Mouse (Mus musculus) hindbrain, postnatal 0 days (tissue): ENCODE data around the gene Cenpi. TPM values are rescaled to one million over a fixed set of nuclear protein-coding genes. Genes with fewer than 3 reads are reported as not detected.
A peak's percentile ranks its signal among the peaks of the same experiment; 100 is the strongest.

Source experiments
- ATAC-seq: fragments of 200-750 bp; cut with Nextera tagmentation; 2 replicates; pipeline ENCODE4 v1.8.0; 2017; ENCODE audit warnings: mild to moderate bottlenecking, moderate TSS enrichment, moderate library complexity
- DNase-seq: peaks from one replicate; pipeline ENCODE4 v3.0.0-alpha.2; 2015; ENCODE audit warnings: low spot score
- H3K27ac ChIP-seq: fragments of 300-500 bp; sonication (generic); 2 replicates; pipeline ENCODE4 v1.5.1; 2014; ENCODE audit warnings: mild to moderate bottlenecking
- H3K27me3 ChIP-seq: fragments of 300-500 bp; sonication (generic); 2 replicates; pipeline ENCODE4 v1.6.1; 2014; ENCODE audit warnings: low read length, mixed read lengths; ENCODE audit not compliant: insufficient read depth
- H3K36me3 ChIP-seq: fragments of 300-500 bp; sonication (generic); 2 replicates; pipeline ENCODE4 v1.6.1; 2014; ENCODE audit warnings: low read length, mixed read lengths; ENCODE audit not compliant: insufficient read depth
- H3K4me1 ChIP-seq: fragments of 300-500 bp; sonication (generic); 2 replicates; pipeline ENCODE4 v1.6.1; 2014; ENCODE audit warnings: antibody characterized with exemption, low read length, mixed read lengths; ENCODE audit not compliant: insufficient read depth
- H3K4me2 ChIP-seq: fragments of 300-500 bp; sonication (generic); 2 replicates; pipeline ENCODE4 v1.6.1; 2014; ENCODE audit warnings: low read depth, mild to moderate bottlenecking, low read length, moderate library complexity, mixed read lengths
- H3K4me3 ChIP-seq: fragments of 300-500 bp; sonication (generic); 2 replicates; pipeline ENCODE4 v1.5.1; 2014; ENCODE audit warnings: low read length
- H3K9ac ChIP-seq: fragments of 300-500 bp; sonication (generic); replicated peaks from 2 replicates; pipeline ENCODE4 v1.6.1; 2014; ENCODE audit warnings: mild to moderate bottlenecking, low read length, moderate library complexity, mixed read lengths
- H3K9me3 ChIP-seq: fragments of 300-500 bp; sonication (generic); 2 replicates; pipeline ENCODE4 v1.6.1; 2016; ENCODE audit warnings: low read length, mixed read lengths
- CTCF ChIP-seq: IDR thresholded peaks from 2 replicates; pipeline ENCODE4 v1.5.1; 2016; ENCODE audit warnings: antibody characterized with exemption, control low read depth, low read depth
- WGBS: fragments of 180-500 bp; shearing (Covaris S2); extraction: QIAGEN DNeasy Blood & Tissue Kit; methylation state at CpG from one replicate; pipeline ENCODE4 v1.1.7; 2014; 5-methylcytosine and 5-hydroxymethylcytosine counted together
- polyA plus RNA-seq: library from polyadenylated mRNA; unstranded; fragments of >200 nt; fragmentation: Nextera tagmentation; extraction: Ambion mirVana; gene quantifications from 2 replicates; pipeline ENCODE4 v1.2.1, GENCODE M21; 2015
- total RNA-seq: library from RNA; depleted of rRNA; stranded (reverse); fragments of >200 nt; gene quantifications from 2 replicates; pipeline ENCODE4 v1.2.3, GENCODE M21; 2014; rRNA removed

Cenpi gene
- total and polyA plus RNA-seq, 2 experiments from 2014 or later, result 4.7 to 6.7 TPM

DNA sequence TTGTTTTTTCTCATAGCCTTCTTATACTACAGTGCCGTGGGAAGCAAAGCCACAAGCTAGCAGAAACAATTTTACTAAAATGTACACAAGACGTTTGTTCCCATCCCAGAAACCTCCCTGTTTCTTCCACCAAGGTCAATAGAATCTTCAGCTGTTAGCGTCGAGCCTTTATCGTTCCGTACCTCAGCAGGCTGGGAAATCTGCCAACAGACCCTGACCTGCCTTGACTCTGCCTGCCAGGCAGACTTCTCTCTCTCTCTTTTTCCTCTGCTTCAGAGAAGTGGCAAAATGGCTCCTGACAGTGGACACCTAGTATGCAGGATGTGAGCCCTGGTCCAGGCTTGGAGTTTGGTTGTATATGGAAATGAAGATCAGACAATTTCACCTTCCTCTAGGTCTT, 77.0 kb downstream of the Cenpi start:
- no peak for ATAC-seq
- no peak for TF ChIP-seq CTCF

DNA sequence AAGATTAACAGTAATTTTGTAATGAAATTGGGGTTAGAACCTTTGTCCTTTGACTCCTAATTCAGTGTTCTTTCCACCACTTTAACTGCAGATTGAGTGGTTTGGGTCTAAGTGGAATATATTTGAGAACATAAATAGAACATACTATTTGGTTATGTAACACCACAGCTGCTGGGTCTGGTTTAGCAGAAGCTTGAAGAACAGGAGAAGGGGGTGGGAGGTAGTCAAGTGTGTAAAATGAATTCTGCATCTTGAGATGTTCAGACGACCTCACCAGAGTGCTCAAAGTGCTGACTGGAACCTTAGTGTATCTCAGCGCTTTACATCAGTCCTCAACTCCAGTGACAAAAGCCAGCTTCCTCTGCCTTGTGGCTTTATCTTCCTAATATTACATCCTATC, 91.1 kb downstream of the Cenpi start:
- Histone ChIP-seq H3K4me3 (no peak overlapping the region), H3K27me3 (no peaks in the 10 kb centered on the region), H3K9me3 (no peaks in the 10 kb centered on the region), H3K27ac (no peak overlapping the region), H3K4me1 (no peaks in the 10 kb centered on the region), H3K4me2 (no peak overlapping the region), H3K36me3 (no peaks in the 10 kb centered on the region), H3K9ac (no peak overlapping the region)
- ATAC-seq, result no peak
- TF ChIP-seq CTCF, result no peak
- no peak for DNase-seq
- 62% methylated on average over 2 of the region's 2 CpGs for WGBS

More for the DNA sequence above, 77.0 kb downstream of the Cenpi start:
- no peak overlapping the region for H3K27ac ChIP-seq
- 66% methylated on average over 6 of the region's 6 CpGs for WGBS
- H3K4me2 ChIP-seq, result no peak overlapping the region
- no peaks in the 10 kb centered on the region for H3K27me3 ChIP-seq
- H3K4me1 ChIP-seq, result no peaks in the 10 kb centered on the region
- H3K9ac ChIP-seq, result no peak overlapping the region
- DNase-seq, result no peak
- no peaks in the 10 kb centered on the region for H3K36me3 ChIP-seq
- no peaks in the 10 kb centered on the region for H3K9me3 ChIP-seq
- H3K4me3 ChIP-seq, result no peak overlapping the region

DNA sequence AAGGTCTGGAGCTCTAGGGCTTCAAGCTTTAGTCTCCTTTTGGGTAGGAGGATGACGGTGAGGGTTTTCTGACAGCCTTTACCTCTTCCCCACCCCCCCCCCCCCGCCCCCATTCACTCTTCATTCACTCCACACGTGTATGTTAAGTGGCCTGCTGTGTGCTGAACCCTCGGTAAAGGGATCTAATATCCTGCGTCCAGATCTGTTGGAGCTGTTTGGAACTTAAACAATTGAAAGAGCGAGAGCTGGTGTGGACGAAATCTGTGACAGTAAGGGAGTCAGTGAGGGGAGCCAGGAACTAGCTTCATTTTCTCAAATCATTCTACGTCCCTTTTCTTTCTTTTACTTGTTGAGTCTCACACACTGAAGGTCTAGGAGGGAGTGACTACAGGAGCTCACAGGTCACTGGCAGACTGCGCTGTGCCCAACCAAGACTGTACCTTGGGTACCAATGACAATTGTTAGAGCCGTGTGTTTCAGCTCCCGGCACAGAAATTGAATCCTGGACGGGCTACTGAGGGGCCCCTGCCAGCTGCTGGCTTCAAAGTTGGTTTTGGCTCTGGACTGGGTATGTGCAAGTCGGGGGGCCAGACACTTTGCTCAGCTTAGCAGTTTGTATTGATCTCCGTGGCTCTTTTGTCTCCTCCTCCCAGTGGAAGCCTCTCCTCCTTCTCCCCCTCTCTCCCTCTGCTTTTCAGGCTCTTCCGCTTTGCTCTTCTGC, 96.1 kb downstream of the Cenpi start, which contains the start of gene Drp2:
TSS of gene Drp2 (plus strand) at position 689 of the 721 bp plus-strand sequence.
- Histone ChIP-seq H3K27ac (peak within 1 kb of the TSS; percentile 71), H3K4me1 (no peaks in the 10 kb centered on the region), H3K9me3 (no peaks in the 10 kb centered on the region), H3K9ac (peak within 1 kb of the TSS; percentile 44), H3K27me3 (no peaks in the 10 kb centered on the region), H3K4me3 (peak within 1 kb of the TSS; percentile 34), H3K4me2 (peak within 1 kb of the TSS; percentile 55), H3K36me3 (no peaks in the 10 kb centered on the region)
- no peak for TF ChIP-seq CTCF
- peak; percentile 45 for DNase-seq
- WGBS, result 30% methylated on average over 15 of the region's 15 CpGs
- peak; percentile 83 for ATAC-seq

DNA sequence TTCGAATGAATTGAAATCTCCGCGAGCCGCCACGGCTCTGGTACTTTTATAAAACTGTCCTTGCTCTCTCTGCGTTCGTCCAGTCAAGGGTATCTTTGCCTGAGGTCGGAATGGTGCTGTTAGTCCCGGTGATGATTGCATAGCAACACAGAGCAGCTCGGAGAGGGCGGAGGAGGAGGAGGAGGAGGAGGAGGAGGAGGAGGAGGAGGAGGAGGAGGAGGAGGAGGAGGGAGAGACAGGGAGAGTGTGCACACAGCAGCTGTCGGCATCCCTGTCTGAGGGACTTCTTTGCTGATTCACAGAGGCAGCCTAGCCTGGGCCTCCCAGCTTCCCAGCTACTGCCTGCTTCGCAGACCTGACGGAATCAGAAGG, 96.7 kb downstream of the Cenpi start:
- H3K4me2 ChIP-seq, result peak overlapping the region; percentile 55
- H3K4me1 ChIP-seq, result no peaks in the 10 kb centered on the region
- ATAC-seq (peak; percentile 65), DNase-seq (no peak)
- H3K4me3 ChIP-seq, result peak overlapping the region; percentile 34
- peak overlapping the region; percentile 44 for H3K9ac ChIP-seq
- no peaks in the 10 kb centered on the region for H3K36me3 ChIP-seq
- WGBS, result 33% methylated on average over 12 of the region's 14 CpGs
- H3K9me3 ChIP-seq, result no peaks in the 10 kb centered on the region
- no peaks in the 10 kb centered on the region for H3K27me3 ChIP-seq
- H3K27ac ChIP-seq, result peak overlapping the region; percentile 71
- no peak for TF ChIP-seq CTCF

DNA sequence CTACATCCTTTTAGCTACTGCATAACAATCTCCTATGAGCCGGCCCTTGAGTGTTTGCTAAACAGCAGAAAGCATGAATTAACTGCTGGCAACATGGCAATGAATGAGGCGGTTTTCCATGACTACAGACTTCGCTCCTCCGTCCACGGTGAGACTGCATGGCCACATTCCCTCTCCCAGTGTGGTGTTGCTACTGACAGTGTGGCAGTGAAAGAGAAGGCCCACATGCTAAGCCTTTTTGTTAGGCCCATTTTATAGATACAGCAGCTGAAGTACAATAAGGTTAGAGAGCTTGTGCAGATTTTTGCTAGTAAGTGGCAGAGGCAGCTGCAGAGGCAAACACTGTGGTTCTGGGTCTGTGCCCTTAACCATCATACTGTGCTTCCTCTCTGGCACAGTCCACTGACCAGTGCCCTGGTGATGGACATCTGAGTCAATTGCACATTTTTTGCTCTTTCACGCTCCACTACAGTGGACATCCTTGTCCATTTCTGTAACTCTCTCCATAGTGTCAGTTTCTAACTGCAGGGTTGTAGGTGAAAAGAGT, 101.5 kb downstream of the Cenpi start:
- Histone ChIP-seq H3K36me3 (no peaks in the 10 kb centered on the region), H3K4me1 (no peaks in the 10 kb centered on the region), H3K4me2 (no peak overlapping the region), H3K4me3 (no peak overlapping the region), H3K9ac (no peak overlapping the region), H3K27me3 (no peaks in the 10 kb centered on the region), H3K27ac (0 out of 2 replicates have a peak overlapping the region, but pooled peaks have one; percentile 2), H3K9me3 (no peaks in the 10 kb centered on the region)
- WGBS, result 60% methylated on average over 6 of the region's 6 CpGs
- peak; percentile 81 for ATAC-seq
- TF ChIP-seq CTCF, result no peak
- DNase-seq, result peak; percentile 34

DNA sequence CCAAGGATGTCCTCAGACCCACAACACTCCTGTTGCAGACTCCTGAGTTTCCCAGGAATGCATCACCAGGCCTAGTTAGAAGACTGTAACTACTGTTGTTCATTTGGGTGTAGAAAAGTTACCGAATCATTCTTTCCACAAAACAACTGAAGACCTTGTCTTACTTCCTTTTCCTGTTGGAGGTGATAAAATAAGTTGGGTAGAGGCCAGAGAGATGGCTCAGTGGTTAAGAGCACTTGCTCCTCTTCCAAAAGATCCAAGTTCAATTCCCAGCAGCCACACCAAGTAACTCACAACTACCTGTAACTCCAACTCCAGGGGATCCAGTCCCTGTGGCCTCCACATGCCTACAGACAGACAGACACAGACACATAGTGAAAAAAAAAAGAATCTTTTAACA, 104.2 kb downstream of the Cenpi start:
- TF ChIP-seq CTCF, result no peak
- H3K27me3 ChIP-seq, result no peaks in the 10 kb centered on the region
- H3K4me3 ChIP-seq, result no peak overlapping the region
- no peak overlapping the region for H3K4me2 ChIP-seq
- H3K36me3 ChIP-seq, result no peaks in the 10 kb centered on the region
- 85% methylated on average over 1 of the region's 1 CpGs for whole genome bisulfite sequencing
- no peak overlapping the region for H3K27ac ChIP-seq
- no peaks in the 10 kb centered on the region for H3K4me1 ChIP-seq
- no peaks in the 10 kb centered on the region for H3K9me3 ChIP-seq
- no peak overlapping the region for H3K9ac ChIP-seq
- DNase-seq (no peak), ATAC-seq (no peak)

Other genes with a start within 250 kb of the Cenpi start
- gene Cstf2, start 248.9 kb upstream of the Cenpi start, total RNA-seq, result 86.0 and 99.2 TPM in 2 replicates
- gene Cstf2, start 248.9 kb upstream of the Cenpi start, polyA plus RNA-seq, result 49.5 and 49.6 TPM in 2 replicates
- gene Xkrx, start 146.0 kb upstream of the Cenpi start, total RNA-seq, result 0.31 and 0.36 TPM in 2 replicates
- 0.86 and 0.90 TPM in 2 replicates for gene Xkrx, start 146.0 kb upstream of the Cenpi start, polyA plus RNA-seq
- not detected in 2 replicates for gene Arl13a, start 120.6 kb upstream of the Cenpi start, total RNA-seq
- not detected in 2 replicates for gene Arl13a, start 120.6 kb upstream of the Cenpi start, polyA plus RNA-seq
- not detected in 2 replicates for gene Nox1, start 86.1 kb upstream of the Cenpi start, total RNA-seq
- 0.09 and 0.37 TPM in 2 replicates for gene Nox1, start 86.1 kb upstream of the Cenpi start, polyA plus RNA-seq
- gene Trmt2b, start 31.1 kb upstream of the Cenpi start, total RNA-seq, result 6.1 and 6.4 TPM in 2 replicates
- 6.3 TPM in 2 replicates for gene Trmt2b, start 31.1 kb upstream of the Cenpi start, polyA plus RNA-seq
- gene Tmem35a, start 12.9 kb upstream of the Cenpi start, total RNA-seq, result 135 and 139 TPM in 2 replicates
- gene Tmem35a, start 12.9 kb upstream of the Cenpi start, polyA plus RNA-seq, result 92.4 and 93.4 TPM in 2 replicates
- 31.5 and 32.8 TPM in 2 replicates for gene Drp2, start 96.5 kb downstream of the Cenpi start, total RNA-seq
- 7.3 and 7.9 TPM in 2 replicates for gene Drp2, start 96.5 kb downstream of the Cenpi start, polyA plus RNA-seq
- gene Taf7l, start 168.4 kb downstream of the Cenpi start, total RNA-seq, result not detected in 2 replicates
- 0.25 and 0.47 TPM in 2 replicates for gene Taf7l, start 168.4 kb downstream of the Cenpi start, polyA plus RNA-seq
- 6.8 and 7.6 TPM in 2 replicates for gene Timm8a1, start 233.8 kb downstream of the Cenpi start, total RNA-seq
- 47.0 and 48.2 TPM in 2 replicates for gene Timm8a1, start 233.8 kb downstream of the Cenpi start, polyA plus RNA-seq